Mouse (Mus musculus): ENCODE data around the gene Ift80.

DNA sequence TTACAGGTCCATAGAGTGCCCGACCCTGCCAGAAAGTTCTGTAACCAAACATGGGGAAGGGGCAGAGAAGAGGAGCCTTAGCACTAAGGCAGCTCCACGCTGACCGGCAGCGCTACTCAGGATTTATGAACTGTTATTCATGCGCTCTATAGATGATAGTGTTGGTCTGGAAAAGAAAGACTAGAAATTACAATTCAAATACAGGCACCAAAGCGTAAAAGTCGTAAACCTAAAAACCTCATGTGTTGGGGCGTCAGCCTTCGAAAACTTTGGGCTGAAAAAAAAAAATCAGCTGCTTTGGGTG lies 41.0 kb upstream of the Ift80 start:
- TF ChIP-seq POLR2A (IDR thresholded peaks at IDR 0.05; ENCODE audit: borderline replicate concordance, extremely low read depth, low read depth, low read length) (no peak), CTCF (IDR thresholded peaks at IDR 0.05; ENCODE audit: insufficient read depth, low read length) (no peak)
